Mouse (Mus musculus): ENCODE results near the gene Gtf2ird1. TPM values are rescaled to one million over a fixed set of nuclear protein-coding genes. Genes with fewer than 3 reads are reported as not detected.

The Gtf2ird1 gene
- polyA plus RNA-seq, 1 experiment, result 94.2 TPM

- Histone ChIP-seq H3K9me3 (replicated peaks; ENCODE audit: control insufficient read depth, insufficient read depth, low read length, poor library complexity, severe bottlenecking) (no peaks in the 10 kb centered on the region), H3K9ac (ENCODE audit: low read depth, poor library complexity, severe bottlenecking) (peak overlapping the region; percentile 95), H3K27me3 (ENCODE audit: control insufficient read depth, insufficient read depth, low read length, poor library complexity, severe bottlenecking) (no peaks in the 10 kb centered on the region), H3K4me1 (ENCODE audit: control insufficient read depth, insufficient read depth, low read length) (no peaks in the 10 kb centered on the region), H3K27ac (ENCODE audit: insufficient read depth, low read length) (peak overlapping the region; percentile 37), H3K36me3 (ENCODE audit: control insufficient read depth, insufficient read depth, low read length, poor library complexity, severe bottlenecking) (0 out of 2 replicates have a peak, but pooled peaks cover 6% of the 10 kb centered on the region), H3K4me3 (ENCODE audit: low read depth, low read length) (peak overlapping the region; percentile 88)
- TF ChIP-seq POLR2A (IDR thresholded peaks at IDR 0.05; ENCODE audit: insufficient read depth, low read length) (no peak), EP300 (IDR thresholded peaks at IDR 0.05; ENCODE audit: insufficient read depth, low read depth, low read length) (no peak), CTCF (IDR thresholded peaks at IDR 0.05; ENCODE audit: low read depth, low read length) (no peak)
Observed at GRCm38 (mm10) chr5:134314068-134314674, 142.3 kb downstream of the Gtf2ird1 start.

DNA sequence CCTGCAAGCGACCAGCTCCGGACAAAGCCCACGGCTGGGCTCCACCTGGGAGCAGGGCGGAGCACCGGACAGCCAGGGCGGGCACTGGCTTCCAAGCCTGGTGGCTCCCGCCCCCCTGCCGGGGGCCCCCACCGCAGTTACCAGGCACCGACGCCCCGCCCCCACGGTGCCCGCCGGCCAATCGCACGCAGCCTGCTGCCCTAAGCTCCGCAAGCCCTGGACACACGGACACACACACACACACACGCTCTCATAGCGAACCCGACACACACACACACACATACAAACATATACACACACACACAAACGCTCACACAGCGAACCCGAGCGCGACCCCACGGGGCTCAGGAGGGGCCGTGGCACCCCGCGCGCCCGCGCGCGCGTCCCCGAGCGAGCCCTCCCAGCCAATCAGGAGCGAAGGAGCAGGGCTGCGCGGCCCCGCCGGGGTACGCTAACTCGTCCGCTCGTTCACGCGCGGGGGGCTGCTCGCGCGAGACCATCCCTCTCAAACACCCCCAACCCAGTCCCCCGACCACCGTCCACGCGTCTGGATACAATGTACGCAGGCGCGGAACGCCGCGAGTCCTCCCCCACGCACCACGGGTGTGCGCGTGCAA is 143.0 kb downstream of the Gtf2ird1 start:
- H3K9ac ChIP-seq (ENCODE audit: low read depth, poor library complexity, severe bottlenecking), result peak overlapping the region; percentile 95
- no peak for TF ChIP-seq POLR2A (IDR thresholded peaks at IDR 0.05; ENCODE audit: insufficient read depth, low read length)
- TF ChIP-seq EP300 (IDR thresholded peaks at IDR 0.05; ENCODE audit: insufficient read depth, low read depth, low read length), result peak; percentile 62; the same call in 1 of the 2 replicates
- no peak for TF ChIP-seq CTCF (IDR thresholded peaks at IDR 0.05; ENCODE audit: low read depth, low read length)
- peak overlapping the region; percentile 88 for H3K4me3 ChIP-seq (ENCODE audit: low read depth, low read length)
- H3K27ac ChIP-seq (ENCODE audit: insufficient read depth, low read length), result peak overlapping the region; percentile 74
- no peaks in the 10 kb centered on the region for H3K27me3 ChIP-seq (ENCODE audit: control insufficient read depth, insufficient read depth, low read length, poor library complexity, severe bottlenecking)
- H3K9me3 ChIP-seq (replicated peaks; ENCODE audit: control insufficient read depth, insufficient read depth, low read length, poor library complexity, severe bottlenecking), result no peaks in the 10 kb centered on the region
- no peaks in the 10 kb centered on the region for H3K4me1 ChIP-seq (ENCODE audit: control insufficient read depth, insufficient read depth, low read length)
- H3K36me3 ChIP-seq (ENCODE audit: control insufficient read depth, insufficient read depth, low read length, poor library complexity, severe bottlenecking), result 0 out of 2 replicates have a peak, but pooled peaks cover 6% of the 10 kb centered on the region

- Histone ChIP-seq H3K36me3 (ENCODE audit: control insufficient read depth, insufficient read depth, low read length, poor library complexity, severe bottlenecking) (0 out of 2 replicates have a peak, but pooled peaks cover 6% of the 10 kb centered on the region), H3K9me3 (replicated peaks; ENCODE audit: control insufficient read depth, insufficient read depth, low read length, poor library complexity, severe bottlenecking) (no peaks in the 10 kb centered on the region), H3K27me3 (ENCODE audit: control insufficient read depth, insufficient read depth, low read length, poor library complexity, severe bottlenecking) (no peaks in the 10 kb centered on the region), H3K9ac (ENCODE audit: low read depth, poor library complexity, severe bottlenecking) (peak overlapping the region; percentile 95), H3K4me3 (ENCODE audit: low read depth, low read length) (peak overlapping the region; percentile 88), H3K4me1 (ENCODE audit: control insufficient read depth, insufficient read depth, low read length) (no peaks in the 10 kb centered on the region), H3K27ac (ENCODE audit: insufficient read depth, low read length) (peak overlapping the region; percentile 74)
- 0 out of 2 replicates have a peak, but pooled peaks have one; percentile 24 for TF ChIP-seq EP300 (IDR thresholded peaks at IDR 0.05; ENCODE audit: insufficient read depth, low read depth, low read length)
- no peak for TF ChIP-seq POLR2A (IDR thresholded peaks at IDR 0.05; ENCODE audit: insufficient read depth, low read length)
Observed at GRCm38 (mm10) chr5:134312691-134313450, 143.6 kb downstream of the Gtf2ird1 start.

DNA sequence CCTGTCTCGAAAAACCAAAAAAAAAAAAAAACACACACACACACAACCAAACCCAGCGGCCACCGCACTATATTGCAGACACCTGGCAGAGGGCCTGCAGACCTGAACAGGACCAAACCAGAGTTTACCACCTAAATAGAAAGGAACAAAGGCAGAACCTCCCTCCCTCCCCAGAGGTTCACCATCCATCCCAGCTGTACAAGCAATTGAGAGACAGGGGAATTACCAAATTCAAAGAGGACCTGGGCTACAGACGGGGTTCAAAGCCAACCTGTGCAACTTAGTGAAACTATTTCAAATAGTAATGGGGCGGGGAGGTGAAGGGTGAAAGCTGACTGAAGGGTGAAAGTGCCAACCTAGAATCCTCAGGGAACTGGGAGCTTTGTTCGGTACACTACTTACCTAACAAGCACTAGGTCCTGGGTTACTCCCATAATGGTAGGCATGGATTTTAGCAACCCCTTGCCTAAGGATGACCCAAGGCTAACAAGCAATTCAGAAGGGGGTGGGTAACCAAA is 144.6 kb downstream of the Gtf2ird1 start:
- Histone ChIP-seq H3K9ac (ENCODE audit: low read depth, poor library complexity, severe bottlenecking) (peak overlapping the region; percentile 95), H3K27ac (ENCODE audit: insufficient read depth, low read length) (peak overlapping the region; percentile 83), H3K36me3 (ENCODE audit: control insufficient read depth, insufficient read depth, low read length, poor library complexity, severe bottlenecking) (0 out of 2 replicates have a peak, but pooled peaks cover 6% of the 10 kb centered on the region), H3K4me1 (ENCODE audit: control insufficient read depth, insufficient read depth, low read length) (no peaks in the 10 kb centered on the region), H3K27me3 (ENCODE audit: control insufficient read depth, insufficient read depth, low read length, poor library complexity, severe bottlenecking) (no peaks in the 10 kb centered on the region), H3K9me3 (replicated peaks; ENCODE audit: control insufficient read depth, insufficient read depth, low read length, poor library complexity, severe bottlenecking) (no peaks in the 10 kb centered on the region), H3K4me3 (ENCODE audit: low read depth, low read length) (peak overlapping the region; percentile 40)
- TF ChIP-seq CTCF (IDR thresholded peaks at IDR 0.05; ENCODE audit: low read depth, low read length), result no peak
- 0 out of 2 replicates have a peak, but pooled peaks have one; percentile 4 for TF ChIP-seq EP300 (IDR thresholded peaks at IDR 0.05; ENCODE audit: insufficient read depth, low read depth, low read length)

GRCm38 (mm10) chr5:134310201-134310600 is 146.3 kb downstream of the Gtf2ird1 start:
- Histone ChIP-seq H3K36me3 (ENCODE audit: control insufficient read depth, insufficient read depth, low read length, poor library complexity, severe bottlenecking) (0 out of 2 replicates have a peak, but pooled peaks cover 11% of the 10 kb centered on the region), H3K27me3 (ENCODE audit: control insufficient read depth, insufficient read depth, low read length, poor library complexity, severe bottlenecking) (no peaks in the 10 kb centered on the region), H3K4me1 (ENCODE audit: control insufficient read depth, insufficient read depth, low read length) (no peaks in the 10 kb centered on the region)

More at GRCm38 (mm10) chr5:134310201-134310600, 146.3 kb downstream of the Gtf2ird1 start:
- no peak for TF ChIP-seq CTCF (IDR thresholded peaks at IDR 0.05; ENCODE audit: low read depth, low read length)
- no peak for TF ChIP-seq POLR2A (IDR thresholded peaks at IDR 0.05; ENCODE audit: insufficient read depth, low read length)
- no peak for TF ChIP-seq EP300 (IDR thresholded peaks at IDR 0.05; ENCODE audit: insufficient read depth, low read depth, low read length)
- H3K9me3 ChIP-seq (replicated peaks; ENCODE audit: control insufficient read depth, insufficient read depth, low read length, poor library complexity, severe bottlenecking), result no peaks in the 10 kb centered on the region
- no peak overlapping the region for H3K27ac ChIP-seq (ENCODE audit: insufficient read depth, low read length)
- no peak overlapping the region for H3K4me3 ChIP-seq (ENCODE audit: low read depth, low read length)
- H3K9ac ChIP-seq (ENCODE audit: low read depth, poor library complexity, severe bottlenecking), result no peak overlapping the region

Data from ES-Bruce4 (cell line).